Comparison of ENCODE assay signal across 22 mouse cellular contexts in the genomic region with DNA sequence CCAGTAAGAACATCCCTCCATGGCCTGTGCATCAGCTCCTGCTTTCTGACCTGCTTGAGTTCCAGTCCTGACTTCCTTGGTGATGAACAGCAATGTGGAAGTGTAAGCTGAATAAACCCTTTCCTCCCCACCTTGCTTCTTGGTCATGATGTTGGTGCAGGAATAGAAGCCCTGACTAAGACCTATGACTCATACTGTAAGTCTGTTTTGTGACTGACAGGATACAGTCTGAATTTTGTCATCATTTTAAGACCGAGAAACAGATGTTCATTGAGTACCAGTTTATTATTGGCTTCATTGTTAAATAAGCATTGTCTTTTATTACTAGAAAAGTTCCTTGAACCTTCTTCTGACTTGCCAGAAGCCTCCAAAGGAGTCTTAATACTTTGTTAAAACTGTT. TPM values are rescaled to one million over a fixed set of nuclear protein-coding genes. Genes with fewer than 3 reads are reported as not detected.
DNase-seq lines count a peak whose midpoint lies in the region; TF ChIP-seq lines count a peak whose summit lies in the region.
"Not testable (repeated sequence)": the region's sequence is repeated elsewhere in the genome, so short reads cannot be mapped to it uniquely, and the experiment has no call there.
"Had no signal": no experiment of that assay in that cellular context is flagged by ENCODE, and none has a peak within 500 bp of the region (broad histone marks: within the 10 kb centered on the region; RNA-seq: fewer than 3 reads in every experiment).

No protein-coding gene starts in this region.

- H3K36me3 ChIP-seq in CH12.LX (replicated peaks in 1 of 2; ENCODE audit: control insufficient read depth in 1 of 2, insufficient read depth in 1 of 2, low read length in 1 of 2) (peaks cover 29 to 63% of the 10 kb centered on the region in 2 experiments), E14TG2a.4 (ENCODE audit: insufficient read depth, low read length) (peaks cover 89% of the 10 kb centered on the region)

- peak overlapping the region; percentile 59 for H3K27ac ChIP-seq in CH12.LX (ENCODE audit: insufficient read depth, low read depth)

- not testable (repeated sequence) for H3K4me2 ChIP-seq in CH12.LX (ENCODE audit: insufficient read depth, low read depth, poor library complexity, severe bottlenecking)

- TF ChIP-seq CTCF in CH12.LX (conservative IDR thresholded peaks at IDR 0.05 in 1 of 2, IDR thresholded peaks at IDR 0.05 in 1 of 2; ENCODE audit: low read depth in 2 of 2, low read length in 2 of 2); E14TG2a.4 (conservative IDR thresholded peaks at IDR 0.05; ENCODE audit: low read length): not testable (repeated sequence)

- dilution Hi-C loops in CH12.LX (cut with MboI; ENCODE audit: extremely low pct_ligation_motif_present, extremely low pct_unique_long_range_greater_than_20kb, low sequenced_read_pairs), result not testable (repeated sequence)

- H3K4me1 ChIP-seq in CH12.LX (ENCODE audit: control insufficient read depth in 1 of 2, insufficient read depth in 2 of 2) (peaks cover 20 to 56% of the 10 kb centered on the region in 2 experiments), E14TG2a.4 (replicated peaks; ENCODE audit: low read depth, low read length) (peaks cover 71% of the 10 kb centered on the region)

- DNase-seq in 3T3-L1 (ENCODE audit: low read depth, low spot score), result peak; percentile 51
- peak; percentile 39 for DNase-seq in 416B (ENCODE audit: low read depth)
- DNase-seq in CH12.LX (ENCODE audit: extremely low read depth), result peak; percentile 58
- DNase-seq in induced T-regulatory cell, adult 2 months (ENCODE audit: low read depth), result peak; percentile 35

- not testable (repeated sequence) for H3K4me3 ChIP-seq in CH12.LX (replicated peaks in 1 of 3; ENCODE audit: low read depth in 2 of 3, low read length in 2 of 3, poor library complexity in 1 of 3)
- H3K4me3 ChIP-seq in E14TG2a.4 (replicated peaks; ENCODE audit: low read length), result 0 out of 2 replicates have a peak overlapping the region, but pooled peaks have one; percentile 7

- TF ChIP-seq POLR2A in CH12.LX (IDR thresholded peaks at IDR 0.05; ENCODE audit: low read depth, low read length), result 0 out of 2 replicates have a peak, but pooled peaks have one; percentile 18

- in situ Hi-C loops in CH12.LX (cut with MboI; ENCODE audit: low pct_ligation_motif_present, low pct_unique_long_range_greater_than_20kb, low sequenced_read_pairs), result not testable (repeated sequence)

- H3K9me3 ChIP-seq in CH12.LX (replicated peaks; ENCODE audit: low read length); E14TG2a.4 (ENCODE audit: low read length): not testable (repeated sequence)

- H3K9ac ChIP-seq in CH12.LX (ENCODE audit: insufficient read depth, low read depth), result not testable (repeated sequence)

- peaks cover 75% of the 10 kb centered on the region for H3K79me2 ChIP-seq in CH12.LX (replicated peaks; ENCODE audit: control insufficient read depth, extremely low read depth, insufficient read depth, poor library complexity, severe bottlenecking)

- peak; percentile 95 for TF ChIP-seq EP300 in CH12.LX (IDR thresholded peaks at IDR 0.05; ENCODE audit: low read length)

- not testable (repeated sequence) for TF ChIP-seq RAD21 in CH12.LX (IDR thresholded peaks at IDR 0.05; ENCODE audit: low read depth, low read length)

- not testable (repeated sequence) for H3K27me3 ChIP-seq in CH12.LX (replicated peaks); E14TG2a.4 (ENCODE audit: insufficient read depth, low read length)

TF ChIP-seq in CH12.LX, 34 proteins besides CTCF, POLR2A, EP300 and RAD21:
- TF ChIP-seq SIN3A (IDR thresholded peaks at IDR 0.05; ENCODE audit: low read length), result peak; percentile 80
- TF ChIP-seq ZMIZ1 (IDR thresholded peaks at IDR 0.05; ENCODE audit: low read depth, low read length), result peak; percentile 55
- TF ChIP-seq MEF2A (IDR thresholded peaks at IDR 0.05; ENCODE audit: borderline replicate concordance, low read depth, low read length), result peak; percentile 92
- 0 out of 2 replicates have a peak, but pooled peaks have one; percentile 62 for TF ChIP-seq MAFK (IDR thresholded peaks at IDR 0.05; ENCODE audit: insufficient replicate concordance, low read length)
- TF ChIP-seq POLR2AphosphoS2 (IDR thresholded peaks at IDR 0.05; ENCODE audit: low read depth, low read length), result 0 out of 2 replicates have a peak, but pooled peaks have one; percentile 78
- peak; percentile 67; the same call in 1 of the 2 replicates for TF ChIP-seq CHD2 (IDR thresholded peaks at IDR 0.05; ENCODE audit: low read length)
- peak; percentile 96 for TF ChIP-seq JUND (conservative IDR thresholded peaks at IDR 0.05; ENCODE audit: low read depth, low read length)
- peak; percentile 94 for TF ChIP-seq IRF4 (IDR thresholded peaks at IDR 0.05; ENCODE audit: low read depth, low read length)
- peak; percentile 72 for TF ChIP-seq BHLHE40 (IDR thresholded peaks at IDR 0.05; ENCODE audit: low read depth, low read length)
- TF ChIP-seq MYC (IDR thresholded peaks at IDR 0.05; ENCODE audit: low read depth, low read length), result 0 out of 2 replicates have a peak, but pooled peaks have one; percentile 23
- TF ChIP-seq JUN (IDR thresholded peaks at IDR 0.05; ENCODE audit: insufficient read depth, low read depth, low read length), result peak; percentile 94
- TF ChIP-seq TCF12 (IDR thresholded peaks at IDR 0.05; ENCODE audit: low read depth, low read length), result peak; percentile 86
- peak; percentile 88 for TF ChIP-seq ETS1 (conservative IDR thresholded peaks at IDR 0.05; ENCODE audit: low read depth, low read length)
- peak; percentile 89 for TF ChIP-seq RCOR1 (conservative IDR thresholded peaks at IDR 0.05; ENCODE audit: low read depth, low read length)
- 0 out of 2 replicates have a peak, but pooled peaks have one; percentile 18 for TF ChIP-seq TBP (conservative IDR thresholded peaks at IDR 0.05; ENCODE audit: low read depth, low read length)

RNA-seq across cellular contexts. Expression of gene Msh6, which starts 4.8 kb away (rescaled TPM):
- total RNA-seq in CH12.LX (2012; rRNA removed) (79.3 and 84.7 TPM in 2 replicates), CH12.LX (2014; rRNA removed) (72.9 and 76.5 TPM in 2 replicates)
- 79.0 and 79.5 TPM in 2 replicates for polyA plus RNA-seq in CH12.LX (2012; ENCODE audit: insufficient read length, low read depth)

RNA-seq across cellular contexts. Expression of gene Rpl36-ps4, which starts 58.9 kb away (rescaled TPM):
- total RNA-seq in CH12.LX (2012; rRNA removed) (not detected in 2 replicates), CH12.LX (2014; rRNA removed) (not detected in 2 replicates)
- not detected in 2 replicates for polyA plus RNA-seq in CH12.LX (2012; ENCODE audit: insufficient read length, low read depth)
- total RNA-seq: adrenal gland, adult 18-20 months; adrenal gland, adult 2 months; adrenal gland, adult 8-10 months; adrenal gland, postnatal 10 days; adrenal gland, postnatal 14 days; adrenal gland, postnatal 25 days; adrenal gland, postnatal 36 days; adrenal gland, postnatal 4 days; ES-E14; G1E; MEL had no signal
- polyA plus RNA-seq: activated CD4-positive, CD25-positive, alpha-beta regulatory T cell, adult 4 months; adrenal gland, adult 2 months; brain, embryonic 14.5 days; C2C12; CD4-positive, CD25-positive, alpha-beta regulatory T cell, adult 4 months; cerebellum, adult 2 months; G1E; Patski had no signal
